Comparison of ENCODE assay signal across 8 mouse cellular contexts in the genomic region with DNA sequence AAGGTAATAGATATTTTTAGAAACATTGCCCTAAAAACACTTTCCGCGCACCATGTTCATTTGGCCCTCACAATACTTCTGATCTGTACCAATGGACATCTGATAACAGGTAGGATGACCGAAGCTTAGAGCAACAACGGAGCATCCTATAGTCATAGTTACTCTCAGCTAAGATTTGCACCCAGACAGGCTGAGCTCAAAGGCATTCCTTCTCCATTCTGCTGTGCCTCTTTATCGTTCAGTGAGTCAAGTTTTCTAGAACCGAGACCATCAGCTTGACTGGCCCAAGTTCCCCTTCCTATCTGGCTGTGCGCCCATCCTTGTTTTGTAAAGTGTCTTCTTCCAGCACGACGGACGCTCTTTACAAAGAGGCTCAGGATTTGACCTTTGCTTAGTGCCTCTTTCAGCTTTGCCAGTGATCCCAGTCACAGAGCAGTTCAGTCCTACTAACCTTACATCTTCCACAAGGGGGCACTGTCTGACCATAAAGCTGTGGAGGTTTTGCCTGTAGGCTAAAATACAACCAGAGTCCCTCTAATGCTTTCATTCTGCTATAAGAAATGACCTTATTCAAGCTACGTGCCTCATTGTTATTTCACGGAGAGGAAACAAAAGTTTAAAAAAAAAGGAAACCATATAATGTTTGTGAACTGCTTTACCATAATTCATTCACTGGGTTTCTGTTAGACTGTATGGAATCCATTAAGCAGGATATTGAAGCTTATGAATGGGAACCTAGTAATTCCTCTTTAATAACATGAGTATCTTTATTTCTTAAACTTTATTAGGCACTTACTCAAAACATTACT. TPM values are rescaled to one million over a fixed set of nuclear protein-coding genes. Genes with fewer than 3 reads are reported as not detected.
DNase-seq lines count a peak whose midpoint lies in the region; ATAC-seq lines count a peak whose summit lies in the region.

No protein-coding gene starts in this region.

- peak; percentile 22 for DNase-seq in CD4-positive, CD25-positive, alpha-beta regulatory T cell, adult 2 months (ENCODE audit: low read depth, low spot score)
- peak; percentile 66 for DNase-seq in adrenal gland, adult 2 months
- peak; percentile 96 for DNase-seq in embryo, embryonic 10.5 days (ENCODE audit: low spot score)
- peak; percentile 48 to 65 for DNase-seq in kidney, postnatal 25 days
- DNase-seq in lung, adult 18-20 months, result peak; percentile 36 to 58
- DNase-seq in ovary, postnatal 36 days (ENCODE audit: low spot score), result peak; percentile 10

- ATAC-seq in CD4-positive, CD25-positive, alpha-beta regulatory T cell, adult 4 months, result no peak
- peak; percentile 87 for ATAC-seq in granulocyte monocyte progenitor cell, adult 5-6 weeks (replicated peaks; ENCODE audit: poor library complexity, severe bottlenecking)

RNA-seq across cellular contexts. Expression of gene Veph1, which starts 35.2 kb away (rescaled TPM):
- polyA plus RNA-seq in CD4-positive, CD25-positive, alpha-beta regulatory T cell, adult 4 months (2017; shearing (Covaris generic)), result not detected
- under 1 TPM in 1 of 2 experiments, not detected in 1; 0.09 TPM for total RNA-seq in adrenal gland, adult 2 months (2021)
- not detected in 2 replicates for polyA plus RNA-seq in adrenal gland, adult 2 months (2012; rRNA removed)
- total RNA-seq in granulocyte monocyte progenitor cell, adult 5-6 weeks (2014; fragmentation: Nextera tagmentation), result not detected in 2 replicates
- total RNA-seq in granulocyte monocyte progenitor cell, adult 5-6 weeks (2017), result not detected in 2 replicates

Comparison
In these comparisons a context has a peak if more than half of its experiments do, and no peak if none do; other contexts are left out.
1. DNase-seq: peak in every context shown above with its lines; median percentile 96 in embryo, embryonic 10.5 days; 66 in adrenal gland, adult 2 months; 56 in kidney, postnatal 25 days; 47 in lung, adult 18-20 months; 22 in CD4-positive, CD25-positive, alpha-beta regulatory T cell, adult 2 months; 10 in ovary, postnatal 36 days.